Mouse (Mus musculus) heart, embryonic 13.5 days (tissue): ENCODE results near the gene Tff2. TPM values are rescaled to one million over a fixed set of nuclear protein-coding genes. Genes with fewer than 3 reads are reported as not detected.

Experiments
- ATAC-seq: fragments of 200-750 bp; cut with Nextera tagmentation; 2 replicates; pipeline ENCODE4 v1.8.0; 2017; ENCODE audit warnings: moderate TSS enrichment; ENCODE audit not compliant: insufficient number of reproducible peaks, low FRiP score, low TSS enrichment; ENCODE audit errors: extremely low read depth
- H3K27ac ChIP-seq: fragments of 300-500 bp; sonication (generic); replicated peaks from 2 replicates; pipeline ENCODE4 v1.5.1; 2015; ENCODE audit warnings: moderate library complexity, mild to moderate bottlenecking, inconsistent platforms
- H3K27me3 ChIP-seq: fragments of 300-500 bp; sonication (generic); replicated peaks from 2 replicates; pipeline ENCODE4 v1.6.1; 2015; ENCODE audit warnings: mild to moderate bottlenecking, inconsistent platforms
- H3K36me3 ChIP-seq: fragments of 300-500 bp; sonication (generic); 2 replicates; pipeline ENCODE4 v1.6.1; 2015; ENCODE audit warnings: mild to moderate bottlenecking, inconsistent platforms
- H3K4me1 ChIP-seq: fragments of 300-500 bp; sonication (generic); 2 replicates; pipeline ENCODE4 v1.6.1; 2015; ENCODE audit warnings: inconsistent platforms
- H3K4me2 ChIP-seq: fragments of 300-500 bp; sonication (generic); 2 replicates; pipeline ENCODE4 v1.6.1; 2015; ENCODE audit warnings: inconsistent platforms, mild to moderate bottlenecking, moderate library complexity
- H3K4me3 ChIP-seq: fragments of 300-500 bp; sonication (generic); 2 replicates; pipeline ENCODE4 v1.5.1; 2015; ENCODE audit warnings: moderate library complexity, mild to moderate bottlenecking, inconsistent platforms
- H3K9ac ChIP-seq: fragments of 300-500 bp; sonication (generic); 2 replicates; pipeline ENCODE4 v1.6.1; 2015; ENCODE audit warnings: inconsistent platforms, mild to moderate bottlenecking, moderate library complexity
- H3K9me3 ChIP-seq: fragments of 300-500 bp; sonication (generic); 2 replicates; pipeline ENCODE4 v1.6.1; 2016; ENCODE audit warnings: inconsistent platforms
- WGBS: fragments of 180-500 bp; shearing (Covaris S2); methylation state at CpG from one replicate; pipeline ENCODE4 v1.1.7; 2015; ENCODE audit warnings: mixed read lengths; 5-methylcytosine and 5-hydroxymethylcytosine counted together
- polyA plus RNA-seq: library from polyadenylated mRNA; unstranded; fragments of >200 nt; fragmentation: Nextera tagmentation; extraction: Ambion mirVana; gene quantifications from 2 replicates; pipeline ENCODE4 v1.2.1, GENCODE M21; 2015

Gene Tff2
- polyA plus RNA-seq, 1 experiment from 2014 or later = not detected

DNA sequence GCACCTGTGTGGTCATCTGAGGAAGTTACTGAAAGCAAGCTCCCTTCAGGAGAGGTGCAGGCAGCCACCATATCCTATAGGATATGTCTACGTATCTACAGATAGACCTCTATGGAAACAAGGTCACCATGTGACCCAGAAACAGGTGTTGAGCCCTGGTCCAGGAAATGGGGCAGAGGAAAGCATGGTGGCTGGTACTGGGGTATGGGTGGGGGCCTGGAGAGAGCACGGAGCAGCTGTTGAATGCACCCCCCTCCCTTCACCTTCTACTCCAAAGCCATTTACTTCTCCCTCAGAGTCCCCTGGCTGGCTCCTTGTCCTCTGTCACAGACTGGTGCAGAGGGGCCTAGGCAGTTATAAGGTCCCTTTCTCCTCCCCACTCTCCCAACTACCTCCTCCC lies 19.7 kb upstream of the Tff2 start:
- Histone ChIP-seq H3K27ac (no peak overlapping the region), H3K4me3 (no peak overlapping the region), H3K27me3 (no peaks in the 10 kb centered on the region), H3K9ac (no peak overlapping the region), H3K4me1 (no peaks in the 10 kb centered on the region), H3K9me3 (0 out of 2 replicates have a peak, but pooled peaks cover 7% of the 10 kb centered on the region), H3K4me2 (no peak overlapping the region), H3K36me3 (no peaks in the 10 kb centered on the region)
- ATAC-seq = no peak
- 80% methylated on average over 2 of the region's 2 CpGs for WGBS

DNA sequence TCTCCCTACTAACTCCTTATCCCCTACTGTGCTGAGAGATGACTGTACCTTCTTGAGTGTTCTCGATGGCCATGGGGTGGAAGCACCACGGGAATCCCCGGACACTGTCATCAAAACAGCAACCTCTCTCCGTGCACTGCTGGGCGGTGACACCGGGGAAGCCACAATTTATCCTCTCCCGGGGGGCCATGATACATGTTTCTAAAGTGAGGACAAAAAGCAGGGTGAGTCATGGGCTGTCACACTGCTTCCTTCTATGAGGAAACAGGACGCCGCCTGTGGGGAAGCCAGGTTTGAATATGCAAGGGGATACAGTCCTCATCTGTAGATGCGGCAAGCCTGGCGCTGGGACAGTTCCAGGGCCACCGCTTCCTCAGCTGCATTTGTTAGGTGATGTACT lies 18.5 kb upstream of the Tff2 start:
- WGBS = 76% methylated on average over 12 of the region's 12 CpGs
- Histone ChIP-seq H3K9me3 (0 out of 2 replicates have a peak, but pooled peaks cover 11% of the 10 kb centered on the region), H3K9ac (no peak overlapping the region)

DNA sequence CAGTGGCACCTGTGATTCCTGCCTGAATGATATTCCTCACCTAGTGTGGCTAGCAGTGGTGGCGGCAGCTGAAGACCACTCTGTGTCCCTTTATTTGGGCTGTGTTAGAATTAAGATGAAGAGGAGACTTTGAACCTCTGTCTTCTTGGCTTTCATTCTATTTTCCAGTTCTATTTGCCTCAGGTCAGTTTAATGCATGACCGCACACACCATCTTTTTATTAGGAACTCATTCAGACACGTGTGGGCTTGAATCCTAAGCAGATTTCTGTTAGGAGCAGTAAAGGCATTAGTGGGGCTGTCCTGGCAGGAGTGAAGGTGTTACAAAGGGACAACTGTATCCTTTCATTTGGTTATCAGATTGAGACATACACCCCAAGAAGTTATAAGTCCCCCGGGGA lies 16.2 kb upstream of the Tff2 start:
- H3K4me2 ChIP-seq = no peak overlapping the region
- 0 out of 2 replicates have a peak, but pooled peaks cover 11% of the 10 kb centered on the region for H3K9me3 ChIP-seq
- no peak overlapping the region for H3K4me3 ChIP-seq
- H3K27me3 ChIP-seq = no peaks in the 10 kb centered on the region
- ATAC-seq = no peak
- no peaks in the 10 kb centered on the region for H3K4me1 ChIP-seq
- H3K36me3 ChIP-seq = no peaks in the 10 kb centered on the region
- no peak overlapping the region for H3K27ac ChIP-seq
- 77% methylated on average over 4 of the region's 4 CpGs for WGBS
- H3K9ac ChIP-seq = no peak overlapping the region

More for the DNA sequence above, 18.5 kb upstream of the Tff2 start:
- H3K4me2 ChIP-seq = no peak overlapping the region
- no peak overlapping the region for H3K27ac ChIP-seq
- H3K36me3 ChIP-seq = no peaks in the 10 kb centered on the region
- no peaks in the 10 kb centered on the region for H3K27me3 ChIP-seq
- H3K4me1 ChIP-seq = no peaks in the 10 kb centered on the region
- ATAC-seq = no peak
- H3K4me3 ChIP-seq = no peak overlapping the region

DNA sequence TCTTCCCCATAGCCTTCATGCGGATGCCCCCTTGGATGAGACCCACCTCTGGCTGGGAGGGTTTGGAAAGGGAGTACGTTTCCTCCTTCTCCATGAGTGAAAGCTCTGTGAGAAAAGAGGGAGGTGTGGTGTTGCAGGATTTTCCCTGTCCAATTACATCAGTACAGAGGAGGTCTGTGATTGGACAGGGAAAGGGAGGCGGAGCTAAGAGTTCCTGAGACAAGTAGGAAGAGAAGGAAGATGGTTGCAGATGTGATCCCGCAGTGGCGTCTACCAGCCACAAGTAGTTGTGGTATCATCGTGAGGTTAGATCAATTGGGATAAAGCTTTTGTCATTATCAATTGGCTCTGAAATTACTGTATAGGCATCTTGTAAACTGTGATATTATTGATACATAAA lies 13.8 kb upstream of the Tff2 start:
- no peak for ATAC-seq
- Histone ChIP-seq H3K9me3 (0 out of 2 replicates have a peak, but pooled peaks cover 11% of the 10 kb centered on the region), H3K27me3 (no peaks in the 10 kb centered on the region), H3K4me1 (0 out of 2 replicates have a peak, but pooled peaks cover 5% of the 10 kb centered on the region), H3K36me3 (no peaks in the 10 kb centered on the region), H3K9ac (no peak overlapping the region), H3K4me3 (no peak overlapping the region), H3K27ac (no peak overlapping the region), H3K4me2 (no peak overlapping the region)
- 71% methylated on average over 6 of the region's 6 CpGs for WGBS

DNA sequence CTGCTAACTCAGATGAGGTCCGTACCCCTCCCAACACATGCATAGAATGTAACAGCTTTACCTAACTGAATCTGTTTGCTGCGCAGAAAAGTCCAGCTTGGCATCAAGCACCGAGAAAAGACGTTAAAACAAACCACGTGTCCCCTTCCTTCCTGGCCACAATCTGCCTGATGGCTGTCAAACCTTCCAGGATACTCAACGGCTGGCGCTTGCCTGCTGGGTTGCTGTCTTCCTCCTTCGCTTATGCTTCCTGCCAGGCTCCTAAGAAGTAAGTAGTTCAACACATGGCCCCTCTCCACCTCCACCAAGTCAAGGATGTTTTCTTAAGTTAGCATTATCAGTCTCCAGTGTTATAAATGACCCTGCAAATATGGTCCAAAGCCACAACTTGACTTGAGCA lies 9.7 kb upstream of the Tff2 start:
- Histone ChIP-seq H3K9ac (no peak overlapping the region), H3K36me3 (no peaks in the 10 kb centered on the region), H3K4me1 (0 out of 2 replicates have a peak, but pooled peaks cover 5% of the 10 kb centered on the region), H3K27me3 (no peaks in the 10 kb centered on the region), H3K4me3 (no peak overlapping the region), H3K9me3 (0 out of 2 replicates have a peak, but pooled peaks cover 7% of the 10 kb centered on the region), H3K27ac (no peak overlapping the region), H3K4me2 (no peak overlapping the region)
- WGBS = 50% methylated on average over 8 of the region's 8 CpGs
- no peak for ATAC-seq

DNA sequence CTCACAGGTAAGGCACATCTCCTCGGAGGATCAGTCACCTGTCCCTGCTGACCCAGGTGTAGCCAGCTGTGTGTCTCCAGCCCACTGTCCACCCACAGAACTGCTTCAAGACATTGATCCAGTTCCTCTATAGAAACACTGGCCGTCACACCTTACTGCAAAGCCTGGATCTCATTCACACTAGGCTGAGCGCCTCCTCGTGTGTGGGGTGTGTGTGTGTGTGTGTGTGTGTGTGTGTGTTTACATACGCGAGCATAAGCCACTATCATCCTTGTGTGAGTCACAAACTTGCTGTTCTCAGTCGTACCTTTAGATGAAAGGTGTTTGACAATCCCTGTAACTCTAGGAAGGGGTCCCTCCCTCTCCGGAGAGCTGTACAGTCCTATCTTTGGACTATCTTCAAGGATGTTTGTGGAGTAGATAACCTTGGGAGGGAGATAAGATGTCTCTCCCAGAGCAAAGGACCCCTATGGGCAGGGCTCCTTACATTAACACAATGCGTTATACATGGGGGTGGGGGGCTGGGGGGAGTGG lies 9.0 kb upstream of the Tff2 start:
- Histone ChIP-seq H3K4me2 (no peak overlapping the region), H3K27me3 (no peaks in the 10 kb centered on the region), H3K9ac (no peak overlapping the region), H3K4me3 (no peak overlapping the region), H3K27ac (no peak overlapping the region), H3K4me1 (0 out of 2 replicates have a peak, but pooled peaks cover 5% of the 10 kb centered on the region), H3K36me3 (no peaks in the 10 kb centered on the region), H3K9me3 (0 out of 2 replicates have a peak, but pooled peaks cover 4% of the 10 kb centered on the region)
- WGBS = 55% methylated on average over 9 of the region's 9 CpGs
- no peak for ATAC-seq

DNA sequence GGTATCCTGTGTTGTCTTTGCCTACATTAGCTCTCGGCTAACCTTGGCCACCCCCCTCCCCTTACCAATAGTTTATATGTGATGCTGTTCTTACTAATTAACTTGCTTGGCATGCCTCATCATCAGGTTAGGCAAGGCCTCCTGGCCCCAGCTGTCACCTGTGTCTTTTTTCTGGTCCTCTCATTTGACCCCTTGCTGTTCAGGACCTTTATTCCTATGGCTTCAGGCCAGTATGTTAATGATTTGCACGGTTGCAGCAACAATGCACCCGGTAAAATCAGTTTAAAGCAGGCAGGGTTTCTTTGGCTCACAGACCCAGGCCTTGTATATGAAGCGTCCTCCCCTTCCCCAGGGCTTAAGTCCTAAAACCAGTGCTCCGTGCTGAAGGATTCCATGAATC lies 8.4 kb upstream of the Tff2 start:
- Histone ChIP-seq H3K27ac (no peak overlapping the region), H3K4me2 (no peak overlapping the region), H3K4me1 (0 out of 2 replicates have a peak, but pooled peaks cover 5% of the 10 kb centered on the region), H3K36me3 (no peaks in the 10 kb centered on the region), H3K27me3 (no peaks in the 10 kb centered on the region), H3K9me3 (0 out of 2 replicates have a peak, but pooled peaks cover 4% of the 10 kb centered on the region), H3K4me3 (no peak overlapping the region), H3K9ac (no peak overlapping the region)
- no peak for ATAC-seq
- 68% methylated on average over 5 of the region's 5 CpGs for WGBS

DNA sequence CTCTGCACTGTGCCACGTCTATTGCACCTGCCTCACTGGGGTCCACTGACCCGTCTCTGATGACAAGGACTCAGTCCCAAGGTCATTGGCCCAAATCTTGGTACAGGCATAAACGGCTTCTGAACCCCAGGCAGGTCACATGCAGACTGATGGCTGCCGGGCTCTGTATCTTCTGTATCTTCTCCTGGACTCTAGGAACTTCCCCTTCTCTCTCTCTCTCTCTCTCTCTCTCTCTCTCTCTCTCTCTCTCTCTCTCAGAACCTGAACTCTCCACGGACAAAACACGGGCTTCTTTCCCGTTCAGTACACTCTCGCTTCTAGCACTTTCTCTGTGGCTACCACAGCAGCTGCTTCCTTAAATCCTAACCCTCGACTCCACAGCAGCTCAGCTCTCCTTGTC lies 1.9 kb upstream of the Tff2 start:
- no peak overlapping the region for H3K4me3 ChIP-seq
- H3K4me2 ChIP-seq = no peak overlapping the region
- no peak for ATAC-seq
- H3K9me3 ChIP-seq = 0 out of 2 replicates have a peak, but pooled peaks cover 4% of the 10 kb centered on the region
- peaks cover 10% of the 10 kb centered on the region for H3K27me3 ChIP-seq
- 77% methylated on average over 9 of the region's 9 CpGs for WGBS
- no peak overlapping the region for H3K27ac ChIP-seq
- H3K36me3 ChIP-seq = no peaks in the 10 kb centered on the region
- no peak overlapping the region for H3K9ac ChIP-seq
- H3K4me1 ChIP-seq = no peaks in the 10 kb centered on the region

DNA sequence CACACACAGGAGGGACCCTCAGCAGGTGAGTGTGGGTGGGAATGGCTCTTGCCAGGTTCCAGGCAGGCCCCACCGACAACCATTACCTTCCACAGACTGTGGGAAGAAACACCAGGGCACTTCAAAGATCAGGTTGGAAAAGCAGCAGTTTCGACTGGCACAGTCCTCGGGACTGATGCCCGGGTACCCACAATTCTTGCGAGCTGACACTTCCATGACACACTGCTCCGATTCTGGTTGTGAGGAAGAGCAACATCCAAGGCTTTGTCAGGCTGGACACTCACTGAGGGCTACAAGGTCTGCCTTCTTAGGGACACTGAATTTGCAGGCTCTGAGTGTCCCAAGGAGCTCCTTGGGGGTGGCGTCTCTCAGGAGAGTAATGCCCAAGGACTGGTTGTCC lies 2.0 kb downstream of the Tff2 start:
- H3K27me3 ChIP-seq = peaks cover 13% of the 10 kb centered on the region
- no peaks in the 10 kb centered on the region for H3K36me3 ChIP-seq
- no peaks in the 10 kb centered on the region for H3K9me3 ChIP-seq
- no peak overlapping the region for H3K27ac ChIP-seq
- ATAC-seq = no peak
- 87% methylated on average over 7 of the region's 7 CpGs for WGBS
- no peaks in the 10 kb centered on the region for H3K4me1 ChIP-seq
- no peak overlapping the region for H3K4me3 ChIP-seq
- H3K9ac ChIP-seq = no peak overlapping the region
- H3K4me2 ChIP-seq = no peak overlapping the region

DNA sequence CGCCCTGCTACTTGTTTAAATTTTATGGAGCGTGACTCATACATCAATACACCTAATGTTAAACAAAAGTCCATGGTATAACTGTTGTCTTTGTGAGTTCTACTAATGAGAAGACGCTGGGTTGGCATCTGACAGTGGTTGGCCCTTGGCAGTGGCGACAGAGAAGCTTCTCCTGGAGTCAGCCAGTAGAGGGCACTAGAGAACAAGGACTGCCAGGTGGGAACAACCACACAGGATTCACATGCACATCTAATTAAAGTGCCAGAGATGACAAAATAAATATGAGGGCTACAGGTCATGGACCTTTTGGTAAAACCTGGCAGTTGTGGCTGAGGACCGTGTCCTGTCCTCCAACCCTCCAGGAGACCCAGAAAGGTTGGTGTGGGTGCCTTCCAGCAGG lies 5.7 kb downstream of the Tff2 start:
- ATAC-seq = no peak
- Histone ChIP-seq H3K27me3 (peaks cover 13% of the 10 kb centered on the region), H3K36me3 (no peaks in the 10 kb centered on the region), H3K9ac (no peak overlapping the region), H3K4me1 (no peaks in the 10 kb centered on the region), H3K9me3 (no peaks in the 10 kb centered on the region), H3K4me3 (no peak overlapping the region), H3K27ac (no peak overlapping the region), H3K4me2 (no peak overlapping the region)
- 19% methylated on average over 5 of the region's 5 CpGs for WGBS

DNA sequence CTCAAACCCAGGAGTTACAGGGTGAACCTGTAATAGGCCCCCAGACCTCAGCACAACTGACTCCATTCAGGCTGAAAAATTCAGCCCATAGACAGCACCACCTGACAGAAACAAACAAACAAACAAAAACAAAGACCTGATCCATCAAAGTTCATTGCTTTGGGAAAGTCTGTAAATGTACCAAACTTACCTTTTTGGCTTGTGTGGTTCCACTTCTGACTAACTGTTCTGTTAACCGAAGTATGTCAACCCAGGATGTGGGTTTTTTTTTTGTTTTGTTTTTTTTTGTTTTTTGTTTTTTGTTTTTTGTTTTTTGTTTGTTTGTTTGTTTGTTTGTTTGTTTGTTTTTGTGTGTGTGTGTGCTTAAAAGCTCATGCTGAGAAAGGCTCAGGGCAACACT lies 7.3 kb downstream of the Tff2 start:
- H3K4me2 ChIP-seq = no peak overlapping the region
- H3K9ac ChIP-seq = no peak overlapping the region
- peaks cover 3% of the 10 kb centered on the region; the same call in 1 of the 2 replicates for H3K27me3 ChIP-seq
- no peaks in the 10 kb centered on the region for H3K4me1 ChIP-seq
- no peak overlapping the region for H3K27ac ChIP-seq
- WGBS = 61% methylated on average over 1 of the region's 1 CpGs
- H3K9me3 ChIP-seq = no peaks in the 10 kb centered on the region
- no peak for ATAC-seq
- H3K36me3 ChIP-seq = no peaks in the 10 kb centered on the region
- no peak overlapping the region for H3K4me3 ChIP-seq

DNA sequence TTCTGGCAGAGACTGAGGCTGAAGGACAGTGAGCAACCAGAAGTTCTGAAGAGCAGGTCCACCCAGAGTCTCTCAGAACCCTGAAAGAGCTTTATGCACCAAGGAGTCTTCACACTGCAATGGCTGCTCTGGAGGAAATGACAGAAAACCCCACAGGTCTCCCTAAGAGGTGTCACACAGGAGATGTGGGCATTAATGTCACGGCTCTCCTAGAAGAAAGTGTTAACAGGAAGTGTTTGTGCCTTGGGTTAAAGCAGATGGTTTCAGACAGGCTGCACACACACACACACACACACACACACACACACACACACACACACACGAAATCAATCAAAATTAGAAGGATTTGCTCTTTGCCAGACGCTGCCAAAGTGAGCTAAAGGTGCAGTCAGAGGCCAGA lies 7.8 kb downstream of the Tff2 start:
- Histone ChIP-seq H3K27ac (no peak overlapping the region), H3K9ac (no peak overlapping the region)
- 58% methylated on average over 3 of the region's 3 CpGs for WGBS

More for the DNA sequence above, 7.8 kb downstream of the Tff2 start:
- Histone ChIP-seq H3K4me2 (no peak overlapping the region), H3K36me3 (no peaks in the 10 kb centered on the region), H3K9me3 (no peaks in the 10 kb centered on the region), H3K27me3 (peaks cover 5% of the 10 kb centered on the region; the same call in 1 of the 2 replicates), H3K4me1 (no peaks in the 10 kb centered on the region), H3K4me3 (no peak overlapping the region)
- ATAC-seq = no peak
